Mouse (Mus musculus) CH12.LX (cell line): ENCODE measurements at regions not wholly inside any gene's neighbourhood (a gene's known extent, or its start where the extent isn't known, plus 50 kb on each side); places are given as distances from the start of the nearest gene placed in this dataset.

Source experiments
- CTCF ChIP-seq, 2 experiments: IDR thresholded peaks in 1 of 2; conservative IDR thresholded peaks in 1 of 2; 2 replicates each; pipeline ENCODE4 v1.5.1; 2011 to 2012; ENCODE audit warnings: low read depth in 2 of 2, low read length in 2 of 2, improper control_type of control experiment in 1 of 2, inconsistent platforms in 1 of 2, mild to moderate bottlenecking in 1 of 2, moderate library complexity in 1 of 2
- ELF1 ChIP-seq: IDR thresholded peaks from 2 replicates; pipeline ENCODE4 v1.6.1; 2014; ENCODE audit warnings: low read depth, mild to moderate bottlenecking, inconsistent platforms, low read length, improper control_type of control experiment
- EP300 ChIP-seq: IDR thresholded peaks from 2 replicates; pipeline ENCODE4 v1.6.1; 2011; ENCODE audit warnings: low read length, improper control_type of control experiment
- KAT2A ChIP-seq: IDR thresholded peaks from 2 replicates; pipeline ENCODE4 v1.6.1; 2012; ENCODE audit warnings: low read length, improper control_type of control experiment, inconsistent platforms; ENCODE audit not compliant: insufficient replicate concordance

DNA sequence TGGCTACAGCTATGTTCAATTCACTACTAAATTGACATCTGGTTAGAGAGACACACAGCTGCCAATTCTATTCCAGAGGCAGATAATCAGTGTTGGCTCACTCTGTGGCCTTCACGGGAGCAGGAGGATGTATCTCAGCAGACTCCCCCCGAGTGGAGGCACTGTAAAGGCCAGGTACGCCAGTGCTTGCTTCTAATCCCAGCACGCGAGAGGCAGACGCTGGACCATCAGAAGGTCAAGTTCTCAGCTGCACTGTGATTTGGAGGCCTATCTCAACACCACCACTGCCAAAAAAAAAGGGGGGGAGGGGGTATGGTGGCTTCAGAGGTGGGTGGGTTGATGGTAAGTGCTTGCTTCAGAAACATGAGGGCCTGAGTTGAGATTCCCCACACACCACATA lies 90.1 kb upstream of the Dyrk2 start:
- TF ChIP-seq CTCF (conservative IDR thresholded peaks at IDR 0.05 in 1 of 2, IDR thresholded peaks at IDR 0.05 in 1 of 2; ENCODE audit: low read depth in 2 of 2, low read length in 2 of 2), result no peak
- no peak for TF ChIP-seq KAT2A
- no peak for TF ChIP-seq ELF1
- no peak for TF ChIP-seq EP300
